Mouse (Mus musculus) forebrain, embryonic 14.5 days (tissue): Measurements from ENCODE around the gene Stxbp3. TPM values are rescaled to one million over a fixed set of nuclear protein-coding genes. Genes with fewer than 3 reads are reported as not detected.

Source experiments
- ATAC-seq: fragments of 200-750 bp; cut with Nextera tagmentation; 2 replicates; pipeline ENCODE4 v1.8.0; 2017; ENCODE audit warnings: mild to moderate bottlenecking, moderate library complexity
- DNase-seq: peaks from one replicate; pipeline ENCODE4 v3.0.0-alpha.2; 2015; ENCODE audit warnings: low spot score
- H3K27ac ChIP-seq: fragments of 300-500 bp; sonication (generic); 2 replicates; pipeline ENCODE4 v1.5.1; 2014; ENCODE audit warnings: low read depth, mild to moderate bottlenecking, control low read depth, low read length, moderate library complexity
- H3K27me3 ChIP-seq: fragments of 300-500 bp; sonication (generic); replicated peaks from 2 replicates; pipeline ENCODE4 v1.6.1; 2014; ENCODE audit warnings: low read length, control low read depth, mixed read lengths; ENCODE audit not compliant: control insufficient read depth, insufficient read depth
- H3K36me3 ChIP-seq: fragments of 300-500 bp; sonication (generic); 2 replicates; pipeline ENCODE4 v1.6.1; 2014; ENCODE audit warnings: low read length, control low read depth; ENCODE audit not compliant: control insufficient read depth, insufficient read depth
- H3K4me1 ChIP-seq: fragments of 300-500 bp; sonication (generic); 2 replicates; pipeline ENCODE4 v1.6.1; 2014; ENCODE audit warnings: antibody characterized with exemption, low read length, control low read depth; ENCODE audit not compliant: control insufficient read depth, insufficient read depth
- H3K4me2 ChIP-seq: fragments of 300-500 bp; sonication (generic); 2 replicates; pipeline ENCODE4 v1.6.1; 2014; ENCODE audit warnings: mild to moderate bottlenecking, control low read depth, low read length
- H3K4me3 ChIP-seq: fragments of 300-500 bp; sonication (generic); 2 replicates; pipeline ENCODE4 v1.5.1; 2014; ENCODE audit warnings: low read depth, low read length, control low read depth
- H3K9ac ChIP-seq: fragments of 300-500 bp; sonication (generic); 2 replicates; pipeline ENCODE4 v1.6.1; 2014; ENCODE audit warnings: mild to moderate bottlenecking, low read length, control low read depth, moderate library complexity
- H3K9me3 ChIP-seq: fragments of 300-500 bp; sonication (generic); replicated peaks from 2 replicates; pipeline ENCODE4 v1.6.1; 2016; ENCODE audit warnings: low read length, control low read depth, mixed read lengths; ENCODE audit not compliant: control insufficient read depth
- WGBS: fragments of 180-500 bp; shearing (Covaris S2); extraction: QIAGEN DNeasy Blood & Tissue Kit; methylation state at CpG from one replicate; pipeline ENCODE4 v1.1.7; 2014; 5-methylcytosine and 5-hydroxymethylcytosine counted together
- polyA plus RNA-seq: library from polyadenylated mRNA; unstranded; fragments of >200 nt; fragmentation: Nextera tagmentation; extraction: Ambion mirVana; gene quantifications from 2 replicates; pipeline ENCODE4 v1.2.1, GENCODE M21; 2014

Stxbp3 gene
- polyA plus RNA-seq, 1 experiment from 2014 or later, result 13.8 TPM

DNA sequence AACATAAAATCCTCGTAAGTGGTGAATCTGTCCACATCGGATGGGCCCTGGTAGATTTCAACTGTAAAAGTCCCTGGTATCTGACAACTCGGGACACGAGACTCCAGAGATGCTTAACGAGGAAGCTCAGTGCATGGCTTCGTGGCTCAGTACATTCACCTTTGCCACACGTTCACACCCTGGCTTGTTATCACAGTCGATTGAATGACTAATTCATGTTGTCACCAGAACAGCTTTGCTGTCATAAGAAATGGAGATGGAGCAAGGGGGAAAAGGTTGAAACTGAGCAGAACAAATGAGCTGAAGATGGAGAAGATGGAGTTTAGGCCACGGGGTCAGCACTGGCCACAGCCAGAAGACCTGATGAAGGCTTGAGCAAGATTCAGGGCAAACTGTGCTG lies 82.8 kb downstream of the Stxbp3 start:
- ATAC-seq, result no peak
- no peaks in the 10 kb centered on the region for H3K36me3 ChIP-seq
- 59% methylated on average over 9 of the region's 9 CpGs for WGBS
- DNase-seq, result no peak
- no peak overlapping the region for H3K9ac ChIP-seq
- no peaks in the 10 kb centered on the region for H3K9me3 ChIP-seq
- H3K27me3 ChIP-seq, result no peaks in the 10 kb centered on the region
- H3K4me1 ChIP-seq, result no peaks in the 10 kb centered on the region
- H3K4me2 ChIP-seq, result no peak overlapping the region
- no peak overlapping the region for H3K27ac ChIP-seq
- H3K4me3 ChIP-seq, result no peak overlapping the region

DNA sequence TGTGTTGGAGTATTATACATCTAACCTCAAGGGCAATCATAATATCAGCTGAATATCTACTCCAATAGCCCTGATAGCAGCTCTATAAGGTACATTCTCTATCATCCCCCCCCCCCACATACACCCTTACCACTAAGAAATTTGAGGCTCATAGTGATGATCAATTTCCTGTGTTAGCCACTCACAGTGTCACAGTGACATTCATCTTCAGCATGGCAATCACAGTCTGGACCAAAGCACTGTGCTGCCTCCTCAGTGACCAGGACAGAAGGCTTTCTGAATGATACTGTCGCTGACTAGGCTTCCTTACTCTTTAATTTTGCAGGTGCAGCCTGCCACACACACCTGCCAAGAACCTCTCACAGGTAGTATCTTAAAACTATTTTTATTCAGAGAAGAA lies 84.2 kb downstream of the Stxbp3 start:
- no peak overlapping the region for H3K4me3 ChIP-seq
- H3K27me3 ChIP-seq, result no peaks in the 10 kb centered on the region
- 83% methylated on average over 1 of the region's 1 CpGs for WGBS
- DNase-seq, result no peak
- no peak overlapping the region for H3K4me2 ChIP-seq
- no peak overlapping the region for H3K9ac ChIP-seq
- H3K9me3 ChIP-seq, result no peaks in the 10 kb centered on the region
- no peaks in the 10 kb centered on the region for H3K4me1 ChIP-seq
- H3K36me3 ChIP-seq, result no peaks in the 10 kb centered on the region
- no peak overlapping the region for H3K27ac ChIP-seq
- no peak for ATAC-seq

DNA sequence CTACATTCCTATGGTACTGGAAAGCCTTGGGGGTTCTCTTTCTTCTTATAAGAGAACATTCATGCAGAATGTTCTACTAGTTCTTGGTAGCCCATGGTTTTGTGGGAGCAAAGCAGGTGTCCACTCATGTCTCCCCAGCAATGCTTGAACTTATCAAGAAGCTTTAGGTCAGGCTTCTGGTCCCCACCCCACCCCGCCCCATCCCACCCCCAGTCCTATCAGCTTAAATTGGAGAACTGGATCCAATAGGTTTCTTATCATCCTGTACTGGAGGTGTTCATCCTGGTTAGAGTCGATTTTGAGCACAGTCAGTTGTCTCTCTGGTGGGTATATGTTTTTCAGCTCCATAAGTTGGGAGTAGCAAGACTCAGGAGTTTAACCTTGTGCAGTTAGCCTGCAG lies 84.8 kb downstream of the Stxbp3 start:
- WGBS, result 82% methylated on average over 2 of the region's 2 CpGs
- no peak overlapping the region for H3K27ac ChIP-seq
- no peaks in the 10 kb centered on the region for H3K27me3 ChIP-seq
- no peak overlapping the region for H3K4me2 ChIP-seq
- H3K4me3 ChIP-seq, result no peak overlapping the region
- H3K36me3 ChIP-seq, result no peaks in the 10 kb centered on the region
- DNase-seq, result no peak
- no peak for ATAC-seq
- H3K9ac ChIP-seq, result no peak overlapping the region
- H3K9me3 ChIP-seq, result no peaks in the 10 kb centered on the region
- H3K4me1 ChIP-seq, result no peaks in the 10 kb centered on the region

DNA sequence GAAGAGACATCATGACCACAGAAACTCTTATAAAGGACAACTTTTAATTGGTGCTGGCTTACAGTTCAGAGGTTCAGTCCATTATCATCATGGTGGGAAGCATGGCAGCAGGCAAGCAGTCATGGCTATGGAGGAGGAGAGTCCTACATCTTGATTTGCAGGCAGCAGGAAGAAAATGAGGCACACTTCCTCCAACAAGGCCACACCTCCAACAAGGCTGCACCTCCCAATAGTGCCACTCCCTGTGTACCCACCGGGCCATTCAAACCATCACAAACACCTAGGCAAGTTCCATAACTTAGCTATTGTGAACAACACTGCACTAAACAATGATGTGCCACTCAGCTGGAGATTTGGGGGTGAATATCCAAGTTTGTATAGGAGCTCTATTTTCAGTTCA lies 85.8 kb downstream of the Stxbp3 start:
- Histone ChIP-seq H3K4me1 (no peaks in the 10 kb centered on the region), H3K36me3 (no peaks in the 10 kb centered on the region), H3K27me3 (no peaks in the 10 kb centered on the region), H3K4me3 (no peak overlapping the region), H3K27ac (no peak overlapping the region), H3K9me3 (no peaks in the 10 kb centered on the region), H3K4me2 (no peak overlapping the region), H3K9ac (no peak overlapping the region)
- WGBS, result 89% methylated on average over 1 of the region's 1 CpGs
- no peak for ATAC-seq
- no peak for DNase-seq

DNA sequence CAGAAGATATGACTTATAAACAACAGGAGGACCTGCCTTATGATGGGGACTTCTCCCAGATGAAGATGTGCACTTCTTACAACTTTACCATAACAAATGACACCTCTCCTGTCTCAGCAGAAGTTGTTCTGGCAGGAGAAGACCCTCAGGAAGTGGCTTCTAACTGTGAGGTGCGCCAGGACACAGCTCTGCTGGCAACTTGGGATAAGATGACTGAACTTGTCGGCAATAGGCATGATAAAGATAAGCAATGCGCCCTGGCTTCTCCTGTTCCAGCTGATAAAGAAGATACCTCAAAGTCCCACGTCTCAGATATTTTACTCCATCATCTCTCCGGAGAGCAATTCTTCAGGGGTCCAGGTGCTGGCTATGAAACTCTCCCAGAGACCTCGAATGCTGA lies 88.6 kb downstream of the Stxbp3 start:
- Histone ChIP-seq H3K4me1 (no peaks in the 10 kb centered on the region), H3K9ac (no peak overlapping the region), H3K27me3 (no peaks in the 10 kb centered on the region), H3K9me3 (no peaks in the 10 kb centered on the region), H3K27ac (no peak overlapping the region), H3K4me2 (no peak overlapping the region), H3K36me3 (no peaks in the 10 kb centered on the region), H3K4me3 (no peak overlapping the region)
- no peak for ATAC-seq
- DNase-seq, result no peak
- WGBS, result 89% methylated on average over 6 of the region's 6 CpGs

DNA sequence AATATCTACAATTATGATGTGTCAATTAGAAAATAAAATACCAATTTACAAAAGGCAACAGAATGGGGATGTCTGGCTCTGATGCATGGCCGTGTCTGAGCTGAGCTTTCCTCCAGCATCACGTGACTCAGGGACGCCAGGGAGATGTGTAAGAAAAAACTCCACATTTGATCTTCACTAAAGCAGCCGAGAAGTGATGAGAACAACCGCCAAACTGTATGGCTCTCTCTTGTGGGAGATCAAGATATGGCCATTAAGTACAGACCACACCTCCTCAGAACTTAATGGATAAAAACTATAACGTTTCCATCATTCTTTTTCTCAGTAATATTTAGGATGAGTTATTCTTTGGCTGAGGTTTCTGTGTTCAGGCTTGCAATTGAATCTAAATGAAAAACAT lies 89.3 kb downstream of the Stxbp3 start:
- no peak for DNase-seq
- WGBS, result 82% methylated on average over 6 of the region's 6 CpGs
- H3K27me3 ChIP-seq, result no peaks in the 10 kb centered on the region
- H3K4me3 ChIP-seq, result no peak overlapping the region
- H3K9ac ChIP-seq, result no peak overlapping the region
- no peak for ATAC-seq
- H3K27ac ChIP-seq, result no peak overlapping the region
- H3K36me3 ChIP-seq, result no peaks in the 10 kb centered on the region
- H3K4me1 ChIP-seq, result no peaks in the 10 kb centered on the region
- no peak overlapping the region for H3K4me2 ChIP-seq
- H3K9me3 ChIP-seq, result no peaks in the 10 kb centered on the region

DNA sequence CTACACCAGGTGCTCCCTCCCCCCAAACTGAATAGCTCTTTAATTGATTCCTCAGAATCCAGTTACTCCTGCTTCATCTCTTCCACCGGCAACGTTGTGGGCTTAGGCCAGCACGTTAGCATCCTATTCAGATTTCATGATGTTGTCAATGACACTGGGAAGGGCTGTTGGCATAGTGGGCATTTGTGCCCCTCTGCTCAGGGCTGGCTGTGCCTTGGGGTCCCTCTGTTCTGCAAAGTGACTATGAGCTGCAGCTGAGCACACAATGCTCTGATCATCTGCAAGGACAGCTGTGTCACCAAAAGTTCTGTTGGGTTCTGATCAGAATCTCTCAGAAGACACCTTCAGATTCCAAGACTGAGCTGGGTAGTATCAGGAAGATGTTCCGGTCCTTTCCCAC lies 96.3 kb downstream of the Stxbp3 start:
- no peaks in the 10 kb centered on the region for H3K36me3 ChIP-seq
- no peak overlapping the region for H3K4me3 ChIP-seq
- DNase-seq, result no peak
- ATAC-seq, result no peak
- WGBS, result 81% methylated on average over 4 of the region's 4 CpGs
- no peak overlapping the region for H3K9ac ChIP-seq
- H3K27me3 ChIP-seq, result no peaks in the 10 kb centered on the region
- H3K4me1 ChIP-seq, result no peaks in the 10 kb centered on the region
- H3K4me2 ChIP-seq, result no peak overlapping the region
- no peak overlapping the region for H3K27ac ChIP-seq
- H3K9me3 ChIP-seq, result no peaks in the 10 kb centered on the region

Other genes starting within 250 kb of the Stxbp3 start
- 87.8 and 112 TPM in 2 replicates for gene Wdr47, start 249.2 kb downstream of the Stxbp3 start, polyA plus RNA-seq
- gene Clcc1, start 186.6 kb downstream of the Stxbp3 start, polyA plus RNA-seq, result 51.4 and 56.6 TPM in 2 replicates
- gene Gpsm2, start 118.2 kb downstream of the Stxbp3 start, polyA plus RNA-seq, result 37.2 and 44.8 TPM in 2 replicates
- gene Aknad1, start 100.9 kb downstream of the Stxbp3 start, polyA plus RNA-seq, result not detected in 2 replicates
- 0.07 TPM in 1 of 2 replicates, not detected in the other for gene Fndc7, start 49.5 kb upstream of the Stxbp3 start, polyA plus RNA-seq
- 33.9 and 42.6 TPM in 2 replicates for gene Prpf38b, start 71.2 kb upstream of the Stxbp3 start, polyA plus RNA-seq
- 1.2 and 1.8 TPM in 2 replicates for gene Henmt1, start 99.3 kb upstream of the Stxbp3 start, polyA plus RNA-seq
- not detected in 2 replicates for gene Gm9857, start 99.9 kb upstream of the Stxbp3 start, polyA plus RNA-seq
- gene Fam102b, start 187.1 kb upstream of the Stxbp3 start, polyA plus RNA-seq, result 11.1 and 11.6 TPM in 2 replicates
- not detected in 2 replicates for gene Slc25a54, start 239.9 kb upstream of the Stxbp3 start, polyA plus RNA-seq